Comparison of ENCODE assay signal across 28 mouse cellular contexts in genomic region chr5:105292492-105292891, GRCm38 (mm10). TPM values are rescaled to one million over a fixed set of nuclear protein-coding genes. Genes with fewer than 3 reads are reported as not detected.
A peak's percentile ranks its signal among the peaks of the same experiment; 100 is the strongest.
DNase-seq lines count a peak whose midpoint lies in the region; ATAC-seq and TF ChIP-seq lines count a peak whose summit lies in the region.
"Had no signal": no experiment of that assay in that cellular context is flagged by ENCODE, and none has a peak within 500 bp of the region (broad histone marks: within the 10 kb centered on the region; RNA-seq: fewer than 3 reads in every experiment).

No protein-coding gene starts in this region.

- H3K4me2 ChIP-seq in intestine, postnatal 0 days (replicated peaks; ENCODE audit: low read depth) = peak overlapping the region; percentile 45; the same call in 1 of the 2 replicates
- H3K4me2 ChIP-seq in intestine, embryonic 16.5 days (ENCODE audit: low read depth, low read length) = no peak overlapping the region
- H3K4me2 ChIP-seq: embryonic facial prominence, embryonic 13.5 days; forebrain, embryonic 12.5 days; heart, embryonic 12.5 days; hindbrain, embryonic 14.5 days; limb, embryonic 15.5 days; neural tube, embryonic 15.5 days had no signal

- H3K36me3 ChIP-seq in intestine, postnatal 0 days (ENCODE audit: control insufficient read depth, insufficient read depth) = no peaks in the 10 kb centered on the region
- no peaks in the 10 kb centered on the region for H3K36me3 ChIP-seq in intestine, embryonic 16.5 days (ENCODE audit: control insufficient read depth, insufficient read depth, low read length)
- no peaks in the 10 kb centered on the region for H3K36me3 ChIP-seq in small intestine, adult 2 months (ENCODE audit: control insufficient read depth, insufficient read depth, low read length)
- H3K36me3 ChIP-seq: embryonic facial prominence, embryonic 13.5 days; forebrain, embryonic 12.5 days; heart, embryonic 12.5 days; limb, embryonic 15.5 days; lung, embryonic 15.5 days; neural tube, embryonic 15.5 days had no signal

- H3K9ac ChIP-seq in intestine, postnatal 0 days (ENCODE audit: low read depth, low read length) = no peak overlapping the region
- no peak overlapping the region for H3K9ac ChIP-seq in intestine, embryonic 16.5 days (ENCODE audit: low read depth, low read length)
- H3K9ac ChIP-seq: embryonic facial prominence, embryonic 13.5 days; forebrain, embryonic 12.5 days; heart, embryonic 12.5 days; hindbrain, embryonic 14.5 days; limb, embryonic 15.5 days; lung, embryonic 15.5 days; neural tube, embryonic 15.5 days had no signal

- TF ChIP-seq POLR2A in small intestine, adult 2 months (IDR thresholded peaks at IDR 0.05; ENCODE audit: low read depth, low read length) = no peak

- DNase-seq in cerebellum, adult 9-10 months = peak; percentile 5
- no peak for DNase-seq in cerebellum, adult 8-10 months
- DNase-seq in retina, postnatal 1 day = peak; percentile 38
- no peak for DNase-seq in retina, embryonic 14.5 days (ENCODE audit: low spot score)
- no peak for DNase-seq in right cerebral cortex, postnatal 36 days (ENCODE audit: low spot score in 2 of 2)
- DNase-seq: cerebellum, postnatal 36 days; embryo, embryonic 11 days; kidney, adult 9 months; kidney, postnatal 25 days; left cerebral cortex, postnatal 4 days; lung, postnatal 36 days; spleen, adult 18-20 months; thymus, postnatal 14 days had no signal

- H3K27me3 ChIP-seq in intestine, postnatal 0 days (replicated peaks; ENCODE audit: control insufficient read depth, insufficient read depth, low read length) = no peaks in the 10 kb centered on the region
- H3K27me3 ChIP-seq in intestine, embryonic 16.5 days (replicated peaks; ENCODE audit: control insufficient read depth, insufficient read depth, low read length) = no peaks in the 10 kb centered on the region
- H3K27me3 ChIP-seq in small intestine, adult 2 months (ENCODE audit: control insufficient read depth, insufficient read depth, low read length) = no peaks in the 10 kb centered on the region
- H3K27me3 ChIP-seq: embryonic facial prominence, embryonic 13.5 days; forebrain, embryonic 12.5 days; heart, embryonic 12.5 days; limb, embryonic 15.5 days; lung, embryonic 15.5 days; neural tube, embryonic 15.5 days; Patski had no signal

- H3K4me3 ChIP-seq in intestine, postnatal 0 days (ENCODE audit: low read depth, low read length) = peak overlapping the region; percentile 5; the same call in 1 of the 2 replicates
- H3K4me3 ChIP-seq in intestine, embryonic 16.5 days (ENCODE audit: low read length) = no peak overlapping the region
- H3K4me3 ChIP-seq in small intestine, adult 2 months (ENCODE audit: low read depth, low read length) = no peak overlapping the region
- H3K4me3 ChIP-seq: embryonic facial prominence, embryonic 13.5 days; erythroblast, embryonic 14.5 days; forebrain, embryonic 12.5 days; heart, embryonic 12.5 days; limb, embryonic 15.5 days; lung, embryonic 15.5 days; neural tube, embryonic 15.5 days had no signal

- 81% methylated on average over 1 of the region's 1 CpGs for WGBS in intestine, postnatal 0 days
- 83% methylated on average over 1 of the region's 1 CpGs for WGBS in intestine, embryonic 16.5 days
- 56% methylated on average over 1 of the region's 1 CpGs for WGBS in small intestine, adult 2 months

- no peak for ATAC-seq in intestine, postnatal 0 days
- no peak for ATAC-seq in intestine, embryonic 16.5 days
- ATAC-seq: Patski had no signal

- TF ChIP-seq CTCF in intestine, postnatal 0 days (IDR thresholded peaks at IDR 0.05; ENCODE audit: low read depth) = no peak
- TF ChIP-seq CTCF in small intestine, adult 2 months (IDR thresholded peaks at IDR 0.05; ENCODE audit: extremely low read depth, insufficient read length, insufficient replicate concordance, low read depth, low read length) = no peak

- no peaks in the 10 kb centered on the region for H3K4me1 ChIP-seq in intestine, postnatal 0 days (replicated peaks; ENCODE audit: control insufficient read depth, insufficient read depth, low read length)
- H3K4me1 ChIP-seq in intestine, embryonic 16.5 days (ENCODE audit: control insufficient read depth, insufficient read depth, low read length) = no peaks in the 10 kb centered on the region
- peaks cover 7% of the 10 kb centered on the region; the same call in 1 of the 2 replicates for H3K4me1 ChIP-seq in small intestine, adult 2 months (ENCODE audit: control insufficient read depth, insufficient read depth, insufficient read length, low read length)
- H3K4me1 ChIP-seq: embryonic facial prominence, embryonic 13.5 days; forebrain, embryonic 12.5 days had no signal

- no peak overlapping the region for H3K27ac ChIP-seq in intestine, postnatal 0 days (ENCODE audit: low read depth, low read length)
- no peak overlapping the region for H3K27ac ChIP-seq in intestine, embryonic 16.5 days (ENCODE audit: low read length)
- H3K27ac ChIP-seq in small intestine, adult 2 months (ENCODE audit: insufficient read depth, low read depth, low read length) = peak overlapping the region; percentile 71; the same call in 1 of the 2 replicates
- H3K27ac ChIP-seq: embryonic facial prominence, embryonic 13.5 days; forebrain, embryonic 12.5 days; hindbrain, embryonic 14.5 days; limb, embryonic 15.5 days; neural tube, embryonic 15.5 days had no signal

- no peaks in the 10 kb centered on the region for H3K9me3 ChIP-seq in intestine, postnatal 0 days (ENCODE audit: control insufficient read depth)
- no peaks in the 10 kb centered on the region for H3K9me3 ChIP-seq in intestine, embryonic 16.5 days (ENCODE audit: control insufficient read depth, low read length)
- H3K9me3 ChIP-seq: embryonic facial prominence, embryonic 13.5 days; forebrain, embryonic 12.5 days; heart, embryonic 12.5 days; limb, embryonic 15.5 days; lung, embryonic 15.5 days; neural tube, embryonic 15.5 days had no signal

RNA-seq across cellular contexts. Expression of gene Gm43302, which starts 1.0 kb away (rescaled TPM):
- polyA plus RNA-seq in intestine, postnatal 0 days (2015; fragmentation: Nextera tagmentation; extraction: Ambion mirVana) = not detected in 2 replicates
- 0.09 TPM in 1 of 2 replicates, not detected in the other for polyA plus RNA-seq in intestine, embryonic 16.5 days (2015; fragmentation: Nextera tagmentation; extraction: Ambion mirVana)
- 0.30 and 1.1 TPM in 2 replicates for polyA plus RNA-seq in small intestine, adult 2 months (2012; rRNA removed)
- polyA plus RNA-seq: embryonic facial prominence, embryonic 13.5 days; erythroblast, embryonic 14.5 days; forebrain, embryonic 12.5 days; heart, embryonic 12.5 days; intestine, embryonic 14.5 days; limb, embryonic 15.5 days; lung, embryonic 15.5 days; midbrain, postnatal 0 days; stomach, embryonic 14.5 days had no signal

RNA-seq across cellular contexts. Expression of gene Gbp6, which starts 1.0 kb away (rescaled TPM):
- 1.8 and 1.9 TPM in 2 replicates for polyA plus RNA-seq in intestine, postnatal 0 days (2015; fragmentation: Nextera tagmentation; extraction: Ambion mirVana)
- 1.1 and 1.4 TPM in 2 replicates for polyA plus RNA-seq in intestine, embryonic 16.5 days (2015; fragmentation: Nextera tagmentation; extraction: Ambion mirVana)
- 1.0 and 3.2 TPM in 2 replicates for polyA plus RNA-seq in small intestine, adult 2 months (2012; rRNA removed)
- polyA plus RNA-seq: erythroblast, embryonic 14.5 days had no signal

RNA-seq across cellular contexts. Expression of gene Gbp10, which starts 53.2 kb away (rescaled TPM):
- polyA plus RNA-seq in intestine, postnatal 0 days (2015; fragmentation: Nextera tagmentation; extraction: Ambion mirVana) = not detected in 2 replicates
- not detected in 2 replicates for polyA plus RNA-seq in intestine, embryonic 16.5 days (2015; fragmentation: Nextera tagmentation; extraction: Ambion mirVana)
- 0.04 and 0.08 TPM in 2 replicates for polyA plus RNA-seq in small intestine, adult 2 months (2012; rRNA removed)
- polyA plus RNA-seq: embryonic facial prominence, embryonic 13.5 days; erythroblast, embryonic 14.5 days; forebrain, embryonic 12.5 days; heart, embryonic 12.5 days; intestine, embryonic 14.5 days; limb, embryonic 15.5 days; stomach, embryonic 14.5 days had no signal

Comparison
In these comparisons a context has a peak if more than half of its experiments do, and no peak if none do; other contexts are left out.
1. DNase-seq: peak in cerebellum, adult 9-10 months (single experiment) and retina, postnatal 1 day (single experiment); none in cerebellum, adult 8-10 months (single experiment), retina, embryonic 14.5 days (single experiment) and right cerebral cortex, postnatal 36 days (0 of 2).